Mouse (Mus musculus): Measurements from ENCODE around the gene Lrp6.

Lrp6 gene

DNA sequence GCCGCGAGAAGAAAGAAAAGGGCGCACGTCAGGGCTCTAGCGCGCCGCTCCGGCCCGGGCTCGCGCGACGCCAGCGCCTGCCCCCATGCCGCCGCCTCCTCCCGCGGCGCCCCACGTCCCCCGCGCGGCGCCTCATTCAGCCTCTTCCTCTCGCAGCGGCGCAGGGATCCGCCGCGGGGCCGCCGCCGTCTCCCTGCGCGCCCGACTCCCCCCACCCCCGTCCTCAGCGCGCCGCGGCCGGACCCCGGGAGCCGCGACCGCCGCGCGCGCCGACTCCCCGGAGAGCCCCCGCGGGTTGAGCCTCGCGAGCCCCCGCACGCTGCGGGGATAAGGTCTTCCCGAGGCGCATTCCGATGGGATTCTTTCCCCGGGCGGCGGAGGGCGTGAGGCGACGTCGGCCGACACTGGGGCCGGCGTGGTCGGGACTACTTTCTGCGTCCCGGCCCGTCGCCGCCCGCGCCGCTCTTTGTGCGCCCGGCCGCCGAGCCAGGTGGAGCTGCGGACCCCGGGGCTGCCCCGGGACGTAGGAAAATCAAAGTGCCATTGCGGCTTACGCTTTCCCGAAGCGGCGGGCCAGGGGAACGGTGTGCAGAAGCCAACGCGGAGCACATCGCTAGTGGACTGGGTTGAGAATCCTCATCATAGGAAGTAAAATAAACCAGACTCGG lies at the start of gene Lrp6:
Gene Lrp6, minus strand, starts transcription at position 148 of the 668 bp plus-strand sequence.
- DNase-seq: peak; percentile 89

DNA sequence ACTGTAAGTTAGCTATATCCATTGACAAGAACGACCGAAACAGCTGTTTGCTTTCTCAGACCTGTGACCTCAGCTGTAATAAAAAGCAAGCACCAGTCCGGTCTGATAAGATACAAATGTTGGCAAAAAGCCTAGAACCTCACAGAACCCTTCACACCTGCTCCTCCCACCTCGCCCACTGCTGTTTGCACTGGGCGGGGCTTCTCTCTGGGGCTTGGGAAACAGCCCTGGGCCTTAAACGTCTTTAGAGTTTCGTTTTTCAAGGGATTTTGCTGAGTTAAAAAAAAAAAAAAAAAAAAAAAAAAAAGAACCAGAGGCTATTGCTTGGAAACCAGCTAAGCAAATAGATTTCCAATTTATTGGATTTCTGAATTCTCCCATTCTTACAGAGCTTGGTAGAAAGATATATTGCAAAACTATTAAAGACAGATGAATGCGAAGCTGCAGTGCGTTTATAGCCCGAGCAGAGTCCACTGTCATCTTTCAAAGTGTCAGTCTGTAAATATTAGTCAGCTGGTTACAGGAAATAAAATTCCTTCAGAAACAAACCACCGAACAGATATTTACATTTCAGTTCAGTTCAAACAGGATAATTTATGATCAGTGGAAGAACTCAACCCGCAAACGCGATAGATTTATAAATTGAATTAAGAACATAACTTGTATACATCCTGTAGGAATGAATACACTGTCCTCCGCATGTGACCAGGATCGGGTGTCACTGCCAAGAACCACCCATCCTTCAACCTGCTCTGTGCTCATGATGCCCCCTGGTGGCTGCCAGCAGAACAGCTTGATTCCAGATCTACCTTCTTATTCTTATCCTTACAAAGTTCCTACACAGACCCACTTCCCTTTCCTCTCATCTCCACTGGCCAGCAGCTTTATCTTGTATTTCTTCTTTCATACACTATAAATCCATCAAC lies 48.2 kb upstream of the Lrp6 start:
- peak; percentile 88 for DNase-seq

DNA sequence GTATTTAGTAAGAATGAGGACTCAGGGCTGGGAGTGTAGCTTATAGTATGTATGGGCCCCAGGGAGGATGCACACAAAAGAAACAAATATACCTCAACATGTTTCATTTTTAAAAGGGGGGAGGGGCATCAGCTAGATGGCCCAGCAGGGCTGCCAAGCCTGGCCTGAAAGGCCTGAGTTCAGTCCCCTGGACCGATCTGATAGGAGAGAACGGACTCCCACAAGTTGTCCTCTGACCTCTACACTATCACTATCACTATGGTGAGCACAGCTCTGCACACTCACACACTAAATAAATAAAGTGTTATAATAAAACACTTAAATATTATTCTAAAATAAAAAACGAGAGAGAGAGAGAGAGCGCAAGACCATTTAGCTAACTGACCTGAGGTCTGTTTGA lies 47.6 kb upstream of the Lrp6 start:
- no peak for DNase-seq

DNA sequence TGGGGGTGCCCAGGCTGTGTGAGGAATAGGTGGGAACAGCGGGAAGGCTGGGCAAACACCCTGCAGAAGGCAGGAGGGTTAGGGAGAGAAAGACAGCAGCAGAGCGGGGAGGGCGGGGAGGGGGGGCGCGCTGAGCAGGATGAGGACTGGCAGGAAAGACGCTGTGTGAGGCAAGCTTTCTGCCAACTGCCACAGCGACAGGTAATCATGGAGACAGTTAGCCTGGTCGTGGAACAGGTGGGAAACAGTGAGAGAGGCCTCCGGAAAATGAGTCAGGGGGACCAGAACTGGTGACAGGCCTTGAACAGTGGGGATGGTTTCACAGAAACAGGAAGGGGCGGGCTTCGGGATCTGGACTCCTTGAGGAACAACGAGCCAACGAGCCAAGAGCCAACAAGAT lies 45.1 kb upstream of the Lrp6 start:
- no peak for DNase-seq

DNA sequence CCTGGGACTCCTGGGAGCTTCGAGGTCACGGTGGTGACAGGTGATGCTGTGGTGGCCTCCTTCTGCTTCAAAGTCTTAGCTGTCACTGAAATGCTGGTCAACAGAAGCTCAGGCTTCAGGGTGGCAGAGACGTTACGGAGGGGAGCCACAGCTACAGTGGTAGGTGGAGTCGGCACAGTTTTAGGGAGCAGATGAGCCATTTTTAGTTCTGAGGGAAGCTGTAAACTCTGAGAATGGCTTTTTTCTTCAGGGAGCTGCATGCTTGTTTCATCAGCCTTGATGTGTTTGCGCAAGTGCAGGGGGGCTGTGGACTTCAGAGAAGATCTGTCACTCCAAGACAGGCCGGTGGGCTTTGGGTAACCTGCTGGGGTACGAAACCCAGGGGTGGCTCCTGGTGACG lies 43.6 kb upstream of the Lrp6 start:
- no peak for DNase-seq

DNA sequence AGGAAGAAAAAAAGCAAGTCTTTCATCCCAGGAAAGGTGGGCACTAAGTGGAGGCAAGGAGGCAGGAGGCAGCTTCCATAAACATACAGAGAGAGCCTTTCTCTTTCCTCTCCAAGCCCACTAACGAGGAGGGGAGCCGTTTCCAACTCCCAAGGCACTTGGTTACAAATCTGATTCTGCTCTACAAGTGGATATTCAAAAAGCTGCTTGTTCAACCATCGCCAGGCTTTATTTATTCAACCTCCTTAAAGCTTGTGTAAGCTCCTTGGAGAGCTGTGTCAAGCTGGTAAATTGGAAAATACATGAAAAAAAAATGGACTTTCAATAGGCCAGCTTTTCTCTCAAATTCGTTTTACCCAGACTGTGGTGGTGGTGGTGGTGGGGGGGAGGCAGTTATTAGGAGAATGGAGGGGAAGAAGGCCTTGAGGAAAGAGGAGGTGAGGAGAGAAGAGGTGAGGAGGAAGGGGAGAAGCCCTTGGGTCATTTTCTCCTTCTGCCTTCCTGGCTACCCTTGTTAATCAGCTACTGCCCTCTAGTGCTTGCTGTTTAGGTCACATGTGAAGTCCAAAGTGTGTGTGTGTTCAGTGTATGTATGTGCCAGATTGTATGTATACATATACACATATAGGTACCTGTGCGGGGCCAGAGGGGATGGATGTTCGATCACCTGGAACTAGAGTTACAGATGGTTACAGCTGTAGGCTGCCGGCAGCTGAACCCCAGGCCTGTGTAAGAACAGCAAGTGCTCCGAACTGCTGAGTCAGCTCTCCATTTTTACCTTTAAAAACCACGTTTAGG lies 40.4 kb upstream of the Lrp6 start:
- no peak for DNase-seq

DNA sequence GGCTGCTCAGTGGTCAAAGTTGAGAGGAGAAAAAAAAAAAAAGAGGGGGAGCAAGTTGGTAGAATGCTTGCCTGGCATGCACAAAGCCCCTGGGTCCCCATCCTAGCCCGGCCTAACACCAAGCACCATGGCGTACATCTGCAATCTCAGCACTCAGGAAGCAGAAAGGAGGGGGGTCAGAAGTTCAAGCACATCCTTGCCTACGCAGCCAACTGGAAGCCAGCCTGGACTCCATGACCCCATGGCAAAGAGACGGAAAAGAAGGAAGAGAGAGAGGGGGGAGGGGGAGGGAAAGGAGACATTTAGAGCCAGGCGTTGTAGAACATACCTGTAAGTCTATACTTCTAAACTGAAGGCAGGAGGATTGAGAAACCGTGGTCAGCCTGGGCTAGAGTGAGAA lies 39.8 kb upstream of the Lrp6 start:
- no peak for DNase-seq

DNA sequence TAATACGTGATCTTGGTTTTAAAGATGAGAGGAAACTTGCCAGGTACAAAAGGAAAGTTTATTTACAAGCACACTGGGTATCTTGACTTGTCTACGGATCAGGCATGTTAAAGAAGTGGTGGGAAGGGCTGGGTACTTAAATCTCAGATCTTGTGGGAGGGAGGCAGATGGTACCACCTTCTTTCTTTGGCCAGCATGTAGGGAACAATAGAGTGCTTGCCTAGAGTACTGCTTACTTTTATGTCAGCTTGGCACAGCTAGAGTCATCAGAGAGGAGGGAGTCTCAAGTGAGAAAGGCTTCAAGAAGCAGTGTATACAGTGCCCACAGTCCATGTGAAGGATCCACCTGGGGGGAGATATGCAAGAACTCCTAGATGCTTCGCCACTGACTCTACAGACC lies 38.4 kb upstream of the Lrp6 start:
- no peak for DNase-seq

DNA sequence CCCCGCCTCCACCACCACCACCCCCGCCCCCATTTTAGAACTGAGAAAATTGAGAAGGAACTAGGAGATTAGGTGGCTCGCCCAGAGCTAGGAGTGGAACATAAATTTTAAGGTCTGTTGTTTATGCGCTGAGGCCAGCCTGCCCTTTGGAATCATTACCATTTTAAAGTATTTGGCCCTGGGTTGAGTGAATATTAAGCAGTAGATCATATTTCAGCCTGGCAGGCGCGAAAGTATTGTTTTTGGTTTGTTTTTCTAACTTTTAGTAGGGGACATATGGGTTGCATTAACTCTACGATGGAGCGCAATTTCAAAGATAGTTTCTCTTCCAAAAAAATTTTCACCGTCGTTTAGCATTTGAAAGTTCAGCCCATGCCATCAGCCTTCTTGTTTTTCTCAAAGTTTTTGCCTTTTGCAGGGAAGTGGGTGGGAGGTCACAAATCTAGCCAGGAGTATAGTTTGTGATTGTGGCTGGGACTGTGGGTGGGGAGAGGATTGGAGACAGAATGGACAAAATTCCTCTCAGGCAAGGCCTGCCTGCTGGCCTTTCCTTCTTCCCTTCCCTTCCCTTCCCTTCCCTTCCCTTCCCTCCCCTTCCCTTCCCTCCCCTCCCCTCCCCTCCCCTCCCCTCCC lies 35.7 kb upstream of the Lrp6 start:
- DNase-seq: no peak

DNA sequence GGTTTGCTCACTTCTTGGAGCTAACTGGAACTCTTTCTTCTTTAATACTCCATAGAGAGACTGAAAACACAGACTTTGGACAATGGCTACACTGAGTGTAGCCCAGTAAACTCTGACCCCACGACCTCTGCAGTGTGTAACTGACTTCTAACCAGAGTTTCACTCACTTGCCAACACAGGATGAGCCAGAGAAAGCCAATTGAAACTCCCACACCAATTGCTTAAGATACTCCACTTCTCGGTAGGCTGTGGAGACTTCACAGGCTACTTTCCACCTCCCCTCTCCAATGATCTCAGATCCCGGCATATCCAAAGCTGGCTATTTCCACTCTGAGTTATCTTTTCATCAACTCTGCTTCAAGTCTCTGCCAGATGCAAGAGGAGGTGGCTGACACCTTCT lies 35.0 kb upstream of the Lrp6 start:
- no peak for DNase-seq

DNA sequence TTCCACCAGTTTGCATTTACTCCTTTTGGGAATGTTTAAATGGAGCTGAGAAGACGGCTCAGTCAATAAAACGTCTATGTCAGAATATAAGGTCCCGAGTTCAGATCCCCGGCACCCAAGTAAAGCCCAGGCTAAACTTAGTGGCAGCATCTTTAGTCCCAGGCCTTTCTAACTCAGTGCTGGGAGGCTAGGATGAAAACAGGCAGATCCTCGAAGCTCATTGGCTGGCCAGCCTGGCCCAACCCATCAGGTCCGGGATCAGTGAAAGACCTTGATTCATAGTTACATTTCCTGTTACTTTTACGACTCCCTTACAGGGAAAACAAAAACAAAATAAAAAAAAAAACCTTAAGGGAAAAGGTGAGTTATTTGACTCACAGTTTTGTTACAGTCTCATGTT lies 34.4 kb upstream of the Lrp6 start:
- DNase-seq: no peak

DNA sequence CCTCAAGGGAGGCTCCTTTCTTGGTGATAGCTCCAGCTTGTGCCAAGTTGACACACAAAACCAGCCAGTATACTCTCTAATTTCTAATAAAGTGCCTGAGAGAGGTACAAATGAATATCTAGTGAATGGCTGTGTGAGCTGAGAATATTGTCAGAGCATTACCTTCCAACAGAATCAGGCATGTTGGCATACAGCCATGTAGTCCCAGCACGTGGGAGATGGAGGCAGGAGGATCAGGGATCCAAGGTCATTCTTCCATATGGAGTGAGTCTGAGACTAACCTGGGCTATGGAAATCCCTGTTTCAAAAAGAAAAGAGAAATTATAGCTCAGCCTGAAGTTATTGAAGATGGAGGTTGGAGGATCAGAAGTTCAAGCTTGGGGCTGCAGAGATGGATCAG lies 32.5 kb upstream of the Lrp6 start:
- no peak for DNase-seq

DNA sequence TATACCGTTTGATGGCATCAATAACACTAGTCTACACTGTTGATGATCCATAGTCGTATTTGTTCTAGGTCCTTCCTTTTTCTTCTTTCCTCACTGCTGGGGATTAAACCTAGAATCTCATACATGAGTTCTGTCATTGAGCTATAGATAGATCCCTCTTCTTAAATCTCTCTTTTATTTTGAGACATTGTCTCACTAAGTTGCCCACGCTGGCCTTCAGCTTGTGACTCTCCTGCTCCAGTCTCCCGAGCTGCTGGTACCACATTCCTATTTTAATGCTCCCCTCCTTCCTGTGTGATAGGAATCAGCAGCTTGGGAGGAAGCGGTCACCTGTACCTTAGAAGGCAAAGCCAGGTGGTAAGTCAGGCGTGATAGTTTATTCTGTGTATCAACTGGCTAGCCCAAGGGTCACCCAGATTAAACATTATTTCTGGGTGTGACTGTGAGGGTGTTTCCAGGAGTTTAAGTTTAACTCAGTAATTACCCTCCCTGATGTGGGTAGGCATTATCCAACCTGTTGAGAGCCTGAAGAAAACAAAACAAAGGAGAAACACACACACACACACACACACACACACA lies 31.0 kb upstream of the Lrp6 start:
- no peak for DNase-seq

DNA sequence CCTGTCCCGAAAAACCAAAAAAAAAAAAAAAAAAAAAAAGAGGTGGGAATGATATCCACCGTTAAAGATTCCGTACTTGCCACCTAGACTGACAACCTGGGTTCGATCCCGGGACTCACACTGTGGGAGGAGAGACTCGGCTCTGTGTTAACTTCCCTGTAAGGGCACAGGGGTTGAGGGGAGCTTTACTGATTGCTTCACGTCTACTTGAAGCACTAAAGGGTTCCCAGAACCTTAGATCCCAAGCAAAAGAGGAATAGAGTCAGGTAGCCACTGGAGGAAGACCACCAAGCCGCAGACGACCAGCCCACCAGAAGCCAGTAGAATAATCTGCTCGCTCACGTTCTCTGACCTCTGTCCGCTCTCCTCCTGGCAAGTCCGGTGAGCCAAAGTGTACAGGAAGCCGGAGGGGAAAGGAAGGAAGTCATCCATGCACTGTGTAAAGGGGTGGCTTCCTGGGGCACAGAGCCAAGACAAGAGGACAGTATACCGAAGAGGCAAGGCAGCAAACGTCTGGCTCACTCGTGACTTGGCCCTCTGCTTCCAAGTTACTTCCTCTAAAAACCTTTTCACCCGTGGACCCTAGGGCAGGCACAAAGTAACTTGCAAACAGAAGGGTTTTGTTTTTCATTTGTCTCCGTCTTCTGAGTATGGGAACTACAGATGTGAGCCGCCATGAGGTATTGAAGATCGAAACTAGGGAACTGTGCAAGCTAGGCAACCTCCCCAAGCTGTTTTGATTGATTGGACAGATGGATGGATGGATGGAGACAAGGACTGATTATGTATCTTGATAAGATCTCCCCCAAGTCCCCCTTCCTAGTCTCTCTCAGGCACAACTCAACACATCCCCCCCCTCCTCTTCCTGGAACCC lies 28.0 kb upstream of the Lrp6 start:
- no peak for DNase-seq

DNA sequence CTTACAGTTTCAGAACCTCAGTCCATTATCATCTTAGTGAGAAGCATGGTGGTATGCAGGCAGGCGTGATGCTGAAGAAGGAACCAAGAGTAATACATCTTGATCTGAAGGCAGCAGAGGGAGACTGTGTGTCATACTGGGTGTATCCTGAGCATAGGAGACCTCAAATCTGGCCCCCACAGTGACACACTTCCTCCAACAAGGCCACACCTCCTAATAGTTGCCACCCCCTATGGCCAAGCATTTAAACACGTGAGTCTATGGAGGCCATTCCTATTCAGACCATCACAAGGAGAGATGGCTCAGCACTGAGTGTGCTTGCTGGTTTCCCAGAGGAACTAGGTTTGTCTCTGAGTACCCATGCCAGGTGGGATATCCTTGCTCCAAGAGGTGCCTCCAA lies 24.8 kb upstream of the Lrp6 start:
- DNase-seq: no peak

DNA sequence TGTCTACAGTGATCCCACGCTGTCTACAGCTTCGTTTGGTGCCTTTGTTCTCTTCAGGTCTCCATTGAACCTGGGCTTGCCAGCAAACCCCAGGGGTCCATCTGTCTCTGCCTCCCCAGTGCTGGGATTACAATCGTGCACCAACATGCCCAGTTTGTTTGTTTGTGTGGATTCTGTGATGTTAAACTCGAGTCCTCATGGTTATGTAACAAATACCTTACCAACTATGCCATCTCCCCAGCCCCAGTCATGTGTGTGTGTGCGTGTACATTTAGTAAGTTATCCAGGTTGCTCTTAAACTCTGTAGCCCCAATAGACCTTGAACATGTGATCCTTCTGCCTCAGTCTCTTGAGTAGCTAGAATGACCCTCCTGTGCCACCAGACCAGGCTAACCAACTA lies 19.5 kb upstream of the Lrp6 start:
- DNase-seq: no peak

DNA sequence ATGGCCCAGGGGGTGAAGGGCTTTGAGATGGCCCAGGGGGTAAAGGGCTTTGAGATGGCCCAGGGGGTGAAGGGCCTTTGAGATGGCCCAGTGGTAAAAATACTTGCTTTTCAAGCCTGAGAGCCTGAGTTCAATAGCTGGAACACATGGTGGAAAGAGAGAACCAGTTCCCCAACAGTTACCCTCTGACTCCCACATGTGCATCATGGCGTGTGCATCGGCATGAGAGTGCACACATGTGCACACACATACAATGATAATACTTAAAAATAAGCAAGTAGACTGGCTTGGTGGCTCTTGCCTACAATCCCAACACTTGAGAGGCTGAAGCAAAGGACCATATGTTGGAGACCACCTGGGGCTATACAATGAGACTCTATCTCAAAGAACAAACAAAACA lies 17.9 kb upstream of the Lrp6 start:
- DNase-seq: no peak

DNA sequence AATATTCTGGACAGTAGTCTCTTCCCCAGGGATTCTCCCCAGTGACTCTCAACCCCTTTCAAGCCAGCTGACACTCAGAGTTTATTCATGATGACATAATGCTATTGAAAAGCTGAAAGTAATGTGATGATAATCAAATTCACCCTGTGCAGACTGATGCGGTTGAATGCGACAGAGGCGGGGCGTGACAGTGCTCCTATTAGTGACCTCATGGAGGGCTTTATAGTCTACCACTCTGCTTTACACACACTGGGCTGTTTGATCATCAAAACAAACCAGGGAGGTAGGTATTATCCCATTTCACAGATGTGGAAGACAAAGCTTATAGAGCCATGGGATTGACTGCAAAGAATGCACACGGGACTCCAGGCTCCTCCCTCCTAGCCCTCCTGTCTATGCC lies 15.3 kb upstream of the Lrp6 start:
- DNase-seq: no peak

DNA sequence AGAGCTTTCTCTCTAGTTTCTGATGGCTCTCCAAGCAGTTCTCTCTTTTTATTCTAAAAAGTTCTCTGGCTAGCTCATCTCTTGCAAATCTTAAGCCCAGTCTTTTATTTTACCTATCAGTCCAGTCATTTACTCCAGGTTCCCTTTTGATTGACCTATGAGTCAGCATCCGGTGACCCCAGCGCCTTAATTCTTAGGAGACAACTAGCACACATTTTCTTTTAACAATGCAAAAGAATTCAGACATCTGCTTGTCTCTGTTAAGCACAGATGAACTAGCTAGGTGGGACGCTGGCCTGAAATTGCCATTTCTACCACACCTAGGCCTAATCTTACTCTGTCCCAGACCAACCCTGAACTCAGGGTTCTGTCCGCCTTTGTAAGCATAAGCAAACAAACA lies 12.7 kb upstream of the Lrp6 start:
- DNase-seq: no peak

DNA sequence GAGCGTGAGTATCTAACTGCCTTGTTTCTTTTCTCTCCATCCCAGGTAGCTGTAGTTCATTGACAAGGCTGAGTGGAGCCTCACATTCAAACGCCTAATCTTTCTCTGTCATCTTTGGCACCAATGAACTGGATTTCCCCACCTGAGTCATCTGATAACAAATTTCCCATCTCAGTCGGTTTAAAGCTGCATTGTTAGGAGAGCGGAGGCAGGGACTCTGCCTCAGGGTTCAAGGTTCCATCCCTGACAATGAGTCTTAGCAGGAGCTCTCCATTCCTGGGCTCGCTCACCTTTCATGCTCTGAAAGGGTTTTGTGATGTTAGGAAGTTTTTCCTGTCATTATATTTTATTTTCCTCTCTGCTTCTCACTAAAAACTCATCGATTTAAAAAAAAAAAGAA lies 11.3 kb upstream of the Lrp6 start:
- DNase-seq: no peak

DNA sequence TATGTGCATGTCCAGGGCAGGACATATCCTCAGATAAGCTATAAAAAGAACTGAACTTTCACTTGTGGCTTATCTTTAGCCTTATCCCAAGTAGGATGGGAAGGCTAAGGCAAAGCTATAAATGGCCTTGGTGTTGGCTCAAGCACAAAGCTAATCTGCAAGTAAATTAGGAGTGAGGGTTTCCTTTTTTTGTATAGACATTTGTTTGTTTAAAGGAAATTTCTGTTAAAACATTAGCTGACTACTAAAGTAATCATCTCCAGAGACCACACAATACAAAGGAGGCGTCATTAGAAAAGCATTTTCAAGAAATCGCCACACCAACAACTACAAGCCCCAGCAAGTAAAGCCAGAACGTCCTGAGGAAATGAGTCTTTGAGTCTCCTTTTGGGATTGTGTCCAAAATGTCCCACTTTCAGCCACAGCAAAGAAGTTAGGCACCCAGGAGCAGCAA lies 8.6 kb upstream of the Lrp6 start:
- no peak for DNase-seq

All from thymus, postnatal 4 days (tissue).